17 mouse cellular contexts compared by ENCODE assay signal in genomic region chr9:23187181-23187580, GRCm38 (mm10). TPM values are rescaled to one million over a fixed set of nuclear protein-coding genes. Genes with fewer than 3 reads are reported as not detected.
A peak's percentile ranks its signal among the peaks of the same experiment; 100 is the strongest.
DNase-seq lines count a peak whose midpoint lies in the region.
"Had no signal": no experiment of that assay in that cellular context is flagged by ENCODE, and none has a peak within 500 bp of the region (broad histone marks: within the 10 kb centered on the region; RNA-seq: fewer than 3 reads in every experiment).

No protein-coding gene starts in this region.

- DNase-seq in 3T3-L1 (ENCODE audit: low read depth, low spot score) (peak; percentile 54), NIH3T3 (ENCODE audit: low read depth) (peak; percentile 58)
- no peak for DNase-seq in spleen, postnatal 14 days (ENCODE audit: low spot score in 2 of 2)
- DNase-seq in gastrocnemius, postnatal 36 days: no peak
- DNase-seq: adrenal gland, adult 2 months; adrenal gland, adult 8-10 months; adrenal gland, postnatal 10 days; adrenal gland, postnatal 14 days; adrenal gland, postnatal 25 days; adrenal gland, postnatal 36 days; B cell, adult 2 months; cerebellum, adult 11 months; cerebellum, adult 11-12 months; cerebellum, adult 18-20 months; cerebellum, adult 2 months; cerebellum, adult 8-10 months had no signal

- intact Hi-C loops in gastrocnemius, postnatal 36 days (cut with DNase I): no loop called here

RNA-seq across cellular contexts. Expression of gene Bmper, which starts 35.7 kb away (rescaled TPM):
- total RNA-seq in gastrocnemius, postnatal 36 days (2021): 1 to 10 TPM; 3.2 to 5.3 TPM
- total RNA-seq: MEL had no signal

Comparison
In these comparisons a context has a peak if more than half of its experiments do, and no peak if none do; other contexts are left out.
1. DNase-seq: peak in 3T3-L1 (single experiment) and NIH3T3 (single experiment); none in spleen, postnatal 14 days (0 of 2) and gastrocnemius, postnatal 36 days (0 of 2).